Mouse (Mus musculus): Measurements from ENCODE around the gene Rpn2. TPM values are rescaled to one million over a fixed set of nuclear protein-coding genes. Genes with fewer than 3 reads are reported as not detected.

Rpn2 gene
- polyA plus RNA-seq, 1 experiment from 2014 or later, result 359 TPM

DNA sequence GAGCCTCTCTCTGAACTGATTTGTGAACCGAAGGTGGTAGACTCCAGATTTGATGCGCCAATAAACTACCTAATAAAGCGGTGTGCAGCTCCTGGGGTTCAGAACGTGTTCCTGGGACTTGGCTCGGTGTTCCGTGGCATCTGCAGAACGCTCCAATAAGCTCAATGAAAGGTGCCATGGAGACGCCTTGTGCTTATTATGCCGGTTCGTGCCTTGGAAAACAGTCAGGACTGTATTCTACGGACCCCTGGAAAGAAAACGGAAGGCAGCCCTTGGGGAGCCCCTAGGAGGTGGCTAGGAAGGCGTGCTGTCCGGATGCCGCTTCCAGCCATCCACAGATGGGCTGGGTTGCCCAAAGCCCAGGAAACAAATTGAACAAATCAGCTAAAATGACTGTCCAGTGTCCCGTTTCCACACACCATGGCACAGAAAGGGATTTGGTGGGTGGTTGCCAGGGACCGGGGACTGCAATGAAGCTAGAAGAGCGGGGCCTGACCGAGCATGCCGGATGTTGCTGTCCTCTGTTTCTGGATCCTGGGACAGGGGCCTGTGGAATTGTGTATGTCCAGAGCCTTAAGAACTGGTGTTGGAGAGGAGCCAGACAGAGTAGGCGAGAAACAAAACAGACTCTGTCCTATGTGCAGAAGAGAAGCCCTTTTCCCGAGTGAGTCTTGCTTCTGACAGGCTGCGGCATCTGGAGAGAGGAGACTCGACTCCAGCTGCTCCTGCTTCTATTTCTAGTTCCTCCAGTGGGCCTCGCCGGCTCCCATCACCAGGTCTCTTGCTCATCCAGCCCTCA is 68.7 kb downstream of the Rpn2 start, which contains the start of gene Ghrh:
TSS of gene Ghrh (minus strand) at position 146 of the 799 bp plus-strand sequence.
- no peak for TF ChIP-seq CTCF (IDR thresholded peaks at IDR 0.05; ENCODE audit: low read depth)
- no peaks in the 10 kb centered on the region for H3K9me3 ChIP-seq (ENCODE audit: low read depth, low read length)
- peak; percentile 79 for DNase-seq
- peak within 1 kb of the TSS; percentile 84 for H3K27ac ChIP-seq (ENCODE audit: low read depth)
- no peak within 1 kb of the TSS for H3K4me2 ChIP-seq
- peak; percentile 69 for ATAC-seq (ENCODE audit: insufficient read depth)
- no peaks in the 10 kb centered on the region for H3K36me3 ChIP-seq (ENCODE audit: insufficient read depth)
- H3K4me3 ChIP-seq (ENCODE audit: low read depth, low read length), result no peak within 1 kb of the TSS
- no peak within 1 kb of the TSS for H3K9ac ChIP-seq
- no peaks in the 10 kb centered on the region; the same call in 1 of the 2 replicates for H3K4me1 ChIP-seq (ENCODE audit: insufficient read depth)
- WGBS, result 65% methylated on average over 26 of the region's 26 CpGs
- H3K27me3 ChIP-seq (ENCODE audit: insufficient read depth, low read length), result no peaks in the 10 kb centered on the region

DNA sequence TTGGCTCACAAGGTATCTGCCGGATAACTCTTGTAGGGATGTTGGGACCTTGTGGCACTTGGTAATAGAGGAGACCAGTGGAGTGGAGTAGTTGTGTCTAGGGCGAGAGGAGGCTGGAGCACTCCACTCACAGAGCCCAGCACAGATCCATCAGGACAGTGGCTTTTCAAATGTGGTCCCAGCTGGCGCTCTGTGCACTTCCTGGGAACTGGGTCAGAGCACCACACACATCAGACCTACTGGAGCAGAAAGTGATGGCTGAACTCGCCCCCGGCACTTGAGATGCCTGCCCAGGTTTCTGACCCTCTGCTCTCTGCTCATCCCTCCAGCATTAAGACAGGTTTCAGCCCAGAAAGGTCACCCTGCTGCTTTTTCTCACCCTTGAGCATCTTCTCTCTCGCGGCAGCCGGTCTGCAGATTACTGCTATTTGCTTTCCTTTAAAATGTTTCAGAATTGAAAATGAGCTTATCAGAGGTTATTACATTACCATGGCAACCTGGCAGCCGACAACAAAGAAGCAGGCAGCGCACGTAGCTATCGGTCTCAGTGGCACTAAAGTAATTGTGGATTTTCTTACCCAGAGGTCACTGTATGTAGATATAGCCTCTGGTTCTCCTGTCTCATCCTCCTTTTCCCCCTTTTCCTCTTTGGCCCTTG is 70.4 kb downstream of the Rpn2 start:
- TF ChIP-seq CTCF (IDR thresholded peaks at IDR 0.05; ENCODE audit: low read depth), result no peak
- Histone ChIP-seq H3K4me2 (no peak overlapping the region), H3K9me3 (ENCODE audit: low read depth, low read length) (no peaks in the 10 kb centered on the region), H3K36me3 (ENCODE audit: insufficient read depth) (no peaks in the 10 kb centered on the region), H3K4me1 (ENCODE audit: insufficient read depth) (no peaks in the 10 kb centered on the region; the same call in 1 of the 2 replicates), H3K27ac (ENCODE audit: low read depth) (no peak overlapping the region), H3K4me3 (ENCODE audit: low read depth, low read length) (no peak overlapping the region), H3K27me3 (ENCODE audit: insufficient read depth, low read length) (no peaks in the 10 kb centered on the region), H3K9ac (no peak overlapping the region)
- 47% methylated on average over 12 of the region's 12 CpGs for WGBS
- DNase-seq (no peak), ATAC-seq (ENCODE audit: insufficient read depth) (no peak)

DNA sequence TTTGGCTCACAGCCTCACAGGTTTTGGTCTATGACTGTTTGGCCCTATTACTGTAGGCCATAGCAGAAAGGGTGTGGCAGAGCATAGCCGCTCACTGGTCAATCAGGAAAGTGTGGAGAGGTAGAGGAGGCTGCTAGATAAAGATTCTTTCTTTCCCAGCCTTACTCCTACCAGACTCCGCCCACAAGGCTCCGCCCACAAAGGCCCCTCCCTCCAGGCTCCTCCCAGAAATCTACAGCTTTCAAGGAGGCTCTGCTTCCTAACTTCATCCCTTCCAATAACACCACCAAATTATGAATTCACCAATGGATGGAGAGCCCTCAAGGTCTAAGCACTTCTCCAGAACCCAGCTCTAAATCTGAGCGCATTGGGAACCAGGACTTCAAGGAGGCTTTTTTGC is 74.4 kb downstream of the Rpn2 start:
- Histone ChIP-seq H3K9me3 (ENCODE audit: low read depth, low read length) (no peaks in the 10 kb centered on the region), H3K9ac (no peak overlapping the region), H3K27ac (ENCODE audit: low read depth) (no peak overlapping the region), H3K36me3 (ENCODE audit: insufficient read depth) (no peaks in the 10 kb centered on the region), H3K4me2 (no peak overlapping the region), H3K4me3 (ENCODE audit: low read depth, low read length) (no peak overlapping the region), H3K27me3 (ENCODE audit: insufficient read depth, low read length) (no peaks in the 10 kb centered on the region), H3K4me1 (ENCODE audit: insufficient read depth) (no peaks in the 10 kb centered on the region)
- DNase-seq, result no peak
- no peak for TF ChIP-seq CTCF (IDR thresholded peaks at IDR 0.05; ENCODE audit: low read depth)
- 67% methylated on average over 4 of the region's 4 CpGs for WGBS
- no peak for ATAC-seq (ENCODE audit: insufficient read depth)

DNA sequence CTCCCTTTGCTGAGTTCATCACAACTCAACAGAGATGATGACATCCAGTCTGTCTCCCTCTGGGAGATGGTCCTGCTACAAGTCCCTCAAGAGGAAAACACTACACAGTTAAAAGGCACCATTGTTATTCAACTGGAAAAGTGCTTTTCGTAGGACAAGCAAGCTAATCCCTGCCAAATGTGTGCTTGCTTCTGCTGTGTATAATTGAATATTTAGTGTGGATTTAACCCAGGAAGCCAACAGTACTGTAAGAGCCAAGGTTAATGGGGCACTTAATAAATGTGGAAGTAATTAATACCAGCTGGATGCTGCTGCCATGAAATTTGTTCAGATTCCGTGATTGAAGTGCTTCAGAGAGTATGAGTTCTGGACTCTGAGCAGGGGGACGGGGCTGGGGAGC is 75.3 kb downstream of the Rpn2 start:
- no peak for DNase-seq
- 68% methylated on average over 3 of the region's 3 CpGs for WGBS

DNA sequence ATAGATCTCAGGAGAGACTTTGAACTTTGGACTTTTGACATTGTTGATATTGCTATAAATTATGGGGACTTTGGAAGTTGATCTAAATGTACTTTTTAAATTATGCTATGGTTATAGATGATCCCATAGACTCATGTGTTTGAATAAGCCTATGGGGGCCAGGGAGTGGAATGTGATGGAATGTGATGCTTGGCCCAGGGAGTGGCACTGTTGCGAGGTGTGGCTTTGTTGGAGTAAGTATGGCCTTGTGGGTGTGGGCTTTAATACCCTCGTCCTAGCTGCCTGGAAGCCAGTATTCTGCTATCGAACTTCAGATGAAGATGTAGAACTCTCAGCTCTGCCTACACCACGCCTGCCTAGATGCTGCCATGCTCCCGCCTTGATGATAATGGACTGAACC is 81.2 kb downstream of the Rpn2 start:
- Histone ChIP-seq H3K4me2 (no peak overlapping the region), H3K9me3 (ENCODE audit: low read depth, low read length) (no peaks in the 10 kb centered on the region), H3K27me3 (ENCODE audit: insufficient read depth, low read length) (no peaks in the 10 kb centered on the region), H3K4me3 (ENCODE audit: low read depth, low read length) (no peak overlapping the region), H3K27ac (ENCODE audit: low read depth) (no peak overlapping the region), H3K4me1 (ENCODE audit: insufficient read depth) (no peaks in the 10 kb centered on the region), H3K9ac (no peak overlapping the region), H3K36me3 (ENCODE audit: insufficient read depth) (no peaks in the 10 kb centered on the region)
- 70% methylated on average over 5 of the region's 5 CpGs for WGBS
- no peak for TF ChIP-seq CTCF (IDR thresholded peaks at IDR 0.05; ENCODE audit: low read depth)
- DNase-seq (no peak), ATAC-seq (ENCODE audit: insufficient read depth) (no peak)

More for the DNA sequence above, 75.3 kb downstream of the Rpn2 start:
- Histone ChIP-seq H3K36me3 (ENCODE audit: insufficient read depth) (no peaks in the 10 kb centered on the region), H3K4me3 (ENCODE audit: low read depth, low read length) (no peak overlapping the region), H3K9me3 (ENCODE audit: low read depth, low read length) (no peaks in the 10 kb centered on the region), H3K27me3 (ENCODE audit: insufficient read depth, low read length) (no peaks in the 10 kb centered on the region), H3K9ac (no peak overlapping the region), H3K4me1 (ENCODE audit: insufficient read depth) (no peaks in the 10 kb centered on the region), H3K4me2 (no peak overlapping the region), H3K27ac (ENCODE audit: low read depth) (no peak overlapping the region)
- no peak for TF ChIP-seq CTCF (IDR thresholded peaks at IDR 0.05; ENCODE audit: low read depth)
- no peak for ATAC-seq (ENCODE audit: insufficient read depth)

DNA sequence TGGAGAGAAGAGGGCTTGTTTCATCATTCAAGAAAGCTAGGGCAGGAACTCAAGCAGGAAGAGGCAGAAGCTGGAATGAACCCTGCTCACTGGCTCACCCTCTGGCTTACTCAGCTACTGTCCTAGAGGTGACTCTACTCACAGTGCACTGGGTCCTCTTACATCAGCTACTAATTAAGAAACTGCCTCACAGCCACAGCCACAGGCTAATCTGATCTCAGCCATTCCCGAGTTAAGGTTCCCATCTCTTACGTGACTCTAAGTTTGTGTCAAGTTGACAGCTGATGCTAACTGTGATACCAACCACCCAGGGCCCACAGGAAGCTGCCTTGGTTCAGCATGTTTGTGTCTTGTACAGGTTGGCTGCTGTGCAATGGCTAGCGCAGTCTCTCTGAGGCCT is 84.2 kb downstream of the Rpn2 start:
- 68% methylated on average over 3 of the region's 3 CpGs for WGBS
- no peak overlapping the region for H3K9ac ChIP-seq
- TF ChIP-seq CTCF (IDR thresholded peaks at IDR 0.05; ENCODE audit: low read depth), result no peak

DNA sequence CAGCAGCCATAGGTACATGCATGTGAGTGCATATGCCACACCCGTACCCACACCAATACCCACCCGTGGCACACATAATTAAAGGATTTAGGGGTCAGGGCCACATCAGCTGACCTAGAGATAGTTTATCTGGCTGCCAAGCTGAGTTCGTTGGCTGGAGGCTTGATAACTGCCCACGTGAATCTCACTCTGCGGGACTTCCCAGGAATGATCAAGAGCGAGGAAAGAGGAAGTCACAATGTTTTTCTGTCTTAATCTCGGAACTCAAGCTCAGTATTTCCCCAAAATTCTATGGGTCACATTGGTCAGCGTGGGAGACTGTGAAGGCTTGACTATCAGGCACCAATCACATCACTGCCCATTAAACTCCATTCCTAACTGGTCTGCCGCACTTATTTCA is 87.9 kb downstream of the Rpn2 start:
- Histone ChIP-seq H3K27me3 (ENCODE audit: insufficient read depth, low read length) (no peaks in the 10 kb centered on the region), H3K4me1 (ENCODE audit: insufficient read depth) (0 out of 2 replicates have a peak, but pooled peaks cover under 1% of the 10 kb centered on the region), H3K4me3 (ENCODE audit: low read depth, low read length) (peak overlapping the region; percentile 84), H3K27ac (ENCODE audit: low read depth) (no peak overlapping the region), H3K9ac (no peak overlapping the region), H3K4me2 (peak overlapping the region; percentile 90), H3K36me3 (ENCODE audit: insufficient read depth) (no peaks in the 10 kb centered on the region), H3K9me3 (ENCODE audit: low read depth, low read length) (no peaks in the 10 kb centered on the region)
- 73% methylated on average over 9 of the region's 9 CpGs for WGBS
- DNase-seq, result no peak
- ATAC-seq (ENCODE audit: insufficient read depth), result no peak
- TF ChIP-seq CTCF (IDR thresholded peaks at IDR 0.05; ENCODE audit: low read depth), result no peak

More for the DNA sequence above, 84.2 kb downstream of the Rpn2 start:
- H3K36me3 ChIP-seq (ENCODE audit: insufficient read depth), result no peaks in the 10 kb centered on the region
- no peaks in the 10 kb centered on the region for H3K9me3 ChIP-seq (ENCODE audit: low read depth, low read length)
- no peaks in the 10 kb centered on the region for H3K27me3 ChIP-seq (ENCODE audit: insufficient read depth, low read length)
- no peak overlapping the region for H3K4me2 ChIP-seq
- no peak overlapping the region for H3K4me3 ChIP-seq (ENCODE audit: low read depth, low read length)
- ATAC-seq (ENCODE audit: insufficient read depth), result no peak
- H3K27ac ChIP-seq (ENCODE audit: low read depth), result no peak overlapping the region
- H3K4me1 ChIP-seq (ENCODE audit: insufficient read depth), result no peaks in the 10 kb centered on the region
- no peak for DNase-seq
